Mouse (Mus musculus): Measurements from ENCODE around the gene Tmem200b. TPM values are rescaled to one million over a fixed set of nuclear protein-coding genes. Genes with fewer than 3 reads are reported as not detected.

Gene Tmem200b
- 5.4 TPM for polyA plus RNA-seq (2014; fragmentation: Illumina TruSeq; extraction: RNeasy Lipid Tissue Mini Kit (QIAGEN cat#74804); ENCODE audit: low read depth, low replicate concordance)

DNA sequence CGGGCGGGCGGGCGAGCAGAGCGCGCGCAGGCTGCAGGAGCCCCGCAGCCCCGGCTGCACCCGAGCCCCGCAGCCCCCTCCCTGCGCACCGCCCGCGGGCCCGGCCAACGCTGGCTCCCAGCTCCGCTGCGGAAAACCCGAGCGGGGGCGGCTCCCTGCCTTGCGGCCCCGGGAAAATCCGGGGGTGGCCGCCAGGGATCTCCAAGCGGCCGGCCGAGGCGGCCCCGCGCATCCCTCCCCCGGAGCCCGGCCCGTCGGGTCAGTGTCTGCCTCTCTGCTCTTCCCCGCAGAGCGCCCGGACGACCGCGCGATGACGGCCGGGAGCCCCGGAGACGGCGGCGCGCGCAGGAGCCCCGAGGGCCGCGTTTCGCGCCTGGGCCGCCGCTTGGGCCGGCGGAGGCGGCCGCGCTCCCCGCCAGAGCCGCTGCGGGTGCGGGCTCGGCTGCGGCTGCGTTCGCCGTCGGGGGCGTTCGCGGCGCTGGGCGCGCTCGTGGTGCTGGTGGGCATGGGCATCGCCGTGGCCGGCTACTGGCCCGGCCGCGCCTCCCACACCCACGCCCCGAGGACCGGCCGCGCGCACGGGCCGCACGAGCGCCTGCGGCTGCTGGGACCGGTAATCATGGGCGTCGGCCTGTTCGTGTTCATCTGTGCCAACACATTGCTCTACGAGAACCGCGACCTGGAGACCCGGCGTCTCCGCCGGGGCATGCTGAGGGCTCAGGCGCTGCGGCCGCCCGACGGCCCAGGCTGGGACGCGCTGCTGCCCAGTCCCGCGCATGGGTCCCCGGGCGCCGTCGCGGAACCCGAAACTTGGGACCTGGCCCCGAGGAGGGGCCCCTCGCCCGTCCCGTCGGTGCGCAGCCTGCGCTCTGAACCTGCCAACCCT lies at the start of gene Tmem200b:
Gene Tmem200b, plus strand, starts transcription at position 311 of the 886 bp plus-strand sequence.

DNA sequence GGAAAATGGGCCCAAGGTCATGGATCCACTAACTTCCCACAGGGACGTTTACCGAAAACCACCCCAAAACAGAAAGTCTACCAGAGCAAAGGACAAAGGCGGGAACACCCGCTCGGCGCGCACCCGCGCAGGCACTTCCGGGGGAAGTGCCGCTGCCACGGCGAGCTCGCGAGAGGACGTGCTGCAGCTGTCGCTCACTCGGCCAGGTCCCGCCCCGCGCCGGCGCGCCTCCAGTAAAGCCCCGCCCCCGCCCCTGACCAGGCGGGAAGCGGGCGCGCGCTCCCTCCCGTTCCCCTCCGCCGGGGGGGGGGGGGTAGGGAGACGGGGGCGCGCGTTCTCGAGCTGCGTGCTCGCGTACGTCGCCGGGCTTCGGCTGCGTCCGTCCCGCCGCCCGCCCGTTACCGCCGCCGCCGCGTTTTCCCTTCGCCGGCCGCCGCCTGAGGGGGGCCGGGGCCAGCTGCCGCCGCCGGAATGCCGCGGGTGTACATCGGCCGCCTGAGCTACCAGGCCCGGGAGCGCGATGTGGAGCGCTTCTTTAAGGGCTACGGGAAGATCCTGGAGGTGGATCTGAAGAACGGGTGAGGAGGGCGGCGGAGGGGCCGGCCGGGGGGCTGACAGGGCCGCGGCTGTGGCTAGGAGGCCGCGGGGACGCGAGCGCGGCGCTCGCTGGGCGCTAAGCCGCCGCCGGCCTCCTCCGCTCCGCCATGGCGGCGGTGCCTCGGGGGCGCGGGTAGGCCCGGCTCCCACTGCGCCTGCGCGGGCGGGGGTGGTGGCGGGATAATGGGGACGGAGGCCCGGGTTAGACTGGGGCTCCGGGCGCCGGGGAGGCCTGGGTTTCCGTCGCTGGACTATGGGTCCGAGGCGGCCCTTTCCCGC lies 48.0 kb upstream of the Tmem200b start, which contains the start of gene Srsf4:
Gene Srsf4, plus strand, starts transcription at position 325 of the 876 bp plus-strand sequence.

Other genes with a start within 250 kb of the Tmem200b start
- gene Ptpru, start 83.5 kb upstream of the Tmem200b start, polyA plus RNA-seq (2014; fragmentation: Illumina TruSeq; extraction: RNeasy Lipid Tissue Mini Kit (QIAGEN cat#74804); ENCODE audit: low read depth, low replicate concordance) = 3.4 TPM
- gene Mecr, start 78.3 kb upstream of the Tmem200b start, polyA plus RNA-seq (2014; fragmentation: Illumina TruSeq; extraction: RNeasy Lipid Tissue Mini Kit (QIAGEN cat#74804); ENCODE audit: low read depth, low replicate concordance) = 33.2 TPM
- gene Srsf4, start 48.2 kb upstream of the Tmem200b start, polyA plus RNA-seq (2014; fragmentation: Illumina TruSeq; extraction: RNeasy Lipid Tissue Mini Kit (QIAGEN cat#74804); ENCODE audit: low read depth, low replicate concordance) = 33.1 TPM
- gene Gm10300, start 152.9 kb downstream of the Tmem200b start, polyA plus RNA-seq (2014; fragmentation: Illumina TruSeq; extraction: RNeasy Lipid Tissue Mini Kit (QIAGEN cat#74804); ENCODE audit: low read depth, low replicate concordance) = not detected
- 80.6 TPM for gene Epb41, start 153.6 kb downstream of the Tmem200b start, polyA plus RNA-seq (2014; fragmentation: Illumina TruSeq; extraction: RNeasy Lipid Tissue Mini Kit (QIAGEN cat#74804); ENCODE audit: low read depth, low replicate concordance)
- gene Oprd1, start 222.7 kb downstream of the Tmem200b start, polyA plus RNA-seq (2014; fragmentation: Illumina TruSeq; extraction: RNeasy Lipid Tissue Mini Kit (QIAGEN cat#74804); ENCODE audit: low read depth, low replicate concordance) = 0.45 TPM

Measured in heart, adult 10 weeks (tissue).